Mouse (Mus musculus): ENCODE data around the gene Prdm13.

Gene Prdm13

DNA sequence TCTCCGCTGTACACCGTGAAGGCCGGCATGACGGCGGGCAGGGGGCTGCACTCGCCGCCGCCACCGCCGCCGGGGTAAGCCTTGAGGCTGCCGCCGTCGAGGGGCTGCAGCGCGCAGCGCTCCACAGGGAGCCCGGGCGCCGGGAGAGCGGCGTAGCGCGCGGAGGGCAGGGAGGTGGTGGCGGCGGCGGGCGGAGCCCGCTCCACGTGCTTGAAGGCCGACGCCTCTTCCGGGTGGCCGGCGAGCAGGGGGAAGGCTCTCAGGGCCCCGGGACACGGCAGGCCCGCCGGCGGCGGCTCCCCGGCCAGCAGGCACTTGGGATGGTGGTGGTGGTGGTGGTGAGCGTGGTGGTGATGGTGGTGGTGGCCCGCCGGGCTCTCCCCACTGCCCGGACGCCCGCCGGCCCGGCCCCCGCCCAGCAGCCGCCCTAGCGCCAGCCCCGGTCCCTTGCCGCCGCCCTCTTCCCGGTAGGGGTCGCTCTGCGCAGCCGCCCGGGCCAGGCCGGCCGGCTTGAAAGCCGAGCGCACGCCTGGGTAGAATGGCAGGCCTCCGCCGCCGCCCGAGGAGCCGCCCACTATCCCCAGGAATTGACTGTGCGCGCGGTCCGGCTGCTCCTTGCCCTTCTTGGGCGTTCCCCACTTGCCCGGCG is 6.7 kb downstream of the Prdm13 start:
- ATAC-seq (ENCODE audit: insufficient number of reproducible peaks, low FRiP score, low TSS enrichment), result peak; percentile 45; the same call in 1 of the 2 replicates

- ATAC-seq (ENCODE audit: insufficient number of reproducible peaks, low FRiP score, low TSS enrichment), result no peak
Observed at GRCm38 (mm10) chr4:21678101-21678974, 7.4 kb downstream of the Prdm13 start.

DNA sequence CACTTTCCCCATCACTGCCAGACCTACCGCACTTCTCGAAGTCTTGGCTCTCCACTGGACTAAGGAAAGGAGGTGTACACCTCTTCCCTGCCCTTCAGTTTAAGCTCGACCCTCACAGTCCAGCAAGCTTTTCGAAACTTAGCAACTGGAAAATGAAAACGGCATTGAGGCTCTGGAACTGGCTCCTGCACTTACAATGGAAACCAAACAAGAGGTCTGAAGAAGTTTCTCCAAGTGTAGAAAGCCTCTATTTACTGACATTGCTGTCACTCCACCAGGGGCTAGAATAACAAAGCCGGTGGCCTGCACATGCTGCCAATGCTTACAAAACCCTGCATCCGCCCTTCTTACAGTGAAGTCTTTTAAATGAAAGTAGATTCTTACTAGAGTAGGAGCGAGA is 11.1 kb downstream of the Prdm13 start:
- ATAC-seq (ENCODE audit: insufficient number of reproducible peaks, low FRiP score, low TSS enrichment), result no peak

DNA sequence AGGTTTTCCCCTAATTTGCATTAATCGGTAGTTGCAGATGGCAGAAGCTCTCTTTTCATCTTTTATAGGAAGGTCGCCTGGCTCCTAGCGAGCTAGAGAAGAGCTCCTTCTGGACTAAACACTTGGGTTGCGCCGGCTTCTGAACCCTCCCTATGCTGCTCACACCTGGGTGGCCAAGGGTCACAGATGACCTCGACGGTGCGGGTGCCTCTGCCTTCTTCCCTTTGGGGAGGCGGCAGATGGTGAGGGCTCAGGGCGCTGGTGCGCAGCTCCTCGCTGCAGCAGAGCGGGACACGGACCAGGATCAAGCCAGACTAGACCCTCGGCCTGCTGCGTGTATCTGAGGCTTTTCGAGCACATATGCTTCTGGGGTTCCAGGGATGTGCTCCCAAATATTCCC is 11.7 kb downstream of the Prdm13 start:
- ATAC-seq (ENCODE audit: insufficient number of reproducible peaks, low FRiP score, low TSS enrichment), result no peak

GRCm38 (mm10) chr4:21665961-21666360 is 19.8 kb downstream of the Prdm13 start:
- ATAC-seq (ENCODE audit: insufficient number of reproducible peaks, low FRiP score, low TSS enrichment), result no peak

DNA sequence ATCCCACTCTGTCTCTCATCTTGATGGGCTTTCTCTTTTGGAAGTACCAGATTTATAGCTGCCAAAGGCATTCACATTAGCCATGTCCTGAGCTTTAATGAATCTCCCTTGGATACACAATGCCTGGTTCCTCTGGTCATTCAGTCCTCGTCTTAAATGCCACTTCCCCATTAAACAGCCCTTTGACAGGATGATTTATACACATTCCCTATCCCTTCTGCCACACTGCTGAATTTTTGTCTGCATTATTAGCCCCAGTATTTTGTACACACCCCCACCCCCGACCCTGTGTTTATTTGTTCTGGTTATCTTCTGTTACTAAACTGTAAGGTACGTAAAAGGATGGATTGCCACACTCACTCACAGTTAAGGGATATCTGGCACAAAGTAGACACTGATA is 27.6 kb downstream of the Prdm13 start:
- ATAC-seq (ENCODE audit: insufficient number of reproducible peaks, low FRiP score, low TSS enrichment), result no peak

DNA sequence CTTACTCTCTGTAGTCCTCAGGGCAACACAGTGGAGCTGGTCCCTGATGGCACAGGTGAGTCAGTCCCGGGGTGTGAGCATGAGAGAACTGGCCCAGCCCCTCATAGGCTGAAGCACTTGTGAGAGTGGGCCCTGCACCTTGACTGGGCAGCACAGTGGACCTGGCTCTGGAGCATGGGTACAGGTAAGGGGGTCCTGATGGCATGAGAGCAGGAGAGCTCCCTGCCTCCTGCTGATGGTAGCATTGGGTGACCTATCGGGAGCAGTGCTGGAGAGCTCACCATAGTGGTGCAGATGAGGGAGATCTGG is 56.5 kb downstream of the Prdm13 start:
- 0 out of 2 replicates have a peak, but pooled peaks have one; percentile 20 for ATAC-seq (ENCODE audit: insufficient number of reproducible peaks, low FRiP score, low TSS enrichment)

DNA sequence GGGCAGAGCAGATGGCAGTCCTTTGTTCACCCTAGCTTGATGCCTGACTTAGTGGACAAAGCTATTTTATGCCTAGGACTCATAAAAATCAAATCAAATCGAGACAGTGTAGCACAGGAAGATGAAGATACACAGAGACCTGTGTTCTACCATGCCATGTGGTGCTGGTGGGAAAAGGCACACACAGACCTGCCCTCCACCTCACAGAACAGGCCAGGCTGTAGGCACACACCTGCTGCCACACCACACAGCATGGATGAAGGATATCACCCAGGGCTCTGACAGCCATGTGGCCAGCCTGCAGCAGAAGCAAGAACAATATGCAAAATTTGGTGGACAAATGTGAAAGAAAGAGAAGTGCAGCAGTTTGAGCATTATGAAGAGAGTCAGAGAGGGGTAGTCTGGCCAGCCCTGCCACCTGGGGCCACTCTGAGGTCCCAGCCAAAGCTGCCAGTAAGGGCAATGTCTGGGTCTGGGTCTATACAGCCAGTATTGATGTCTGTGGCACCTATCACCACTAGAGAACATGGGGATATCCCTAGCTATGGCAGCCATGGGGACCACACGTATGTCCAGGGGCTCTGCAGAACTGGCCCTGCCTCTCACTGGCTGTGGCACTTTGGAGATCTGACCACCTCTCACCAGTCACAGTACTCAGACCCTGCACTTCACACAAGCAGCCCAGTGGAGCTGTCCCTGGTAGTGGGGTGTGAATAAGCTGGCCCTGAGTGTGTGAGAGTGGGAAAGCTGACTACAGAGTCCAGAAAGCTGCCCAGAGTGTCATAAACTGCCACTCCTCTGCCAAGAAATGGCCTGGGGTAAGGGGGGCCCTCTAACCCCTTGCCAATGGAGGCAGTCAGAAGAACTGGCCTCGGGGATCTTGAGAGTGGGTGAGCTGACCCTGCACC is 57.1 kb downstream of the Prdm13 start:
- 0 out of 2 replicates have a peak, but pooled peaks have one; percentile 20 for ATAC-seq (ENCODE audit: insufficient number of reproducible peaks, low FRiP score, low TSS enrichment)
